Mouse (Mus musculus): ENCODE data around the gene Maml1. TPM values are rescaled to one million over a fixed set of nuclear protein-coding genes. Genes with fewer than 3 reads are reported as not detected.
A peak's percentile ranks its signal among the peaks of the same experiment; 100 is the strongest.

Maml1 gene
- total RNA-seq, 2 experiments from 2014 or later = 7.2 to 15.2 TPM

DNA sequence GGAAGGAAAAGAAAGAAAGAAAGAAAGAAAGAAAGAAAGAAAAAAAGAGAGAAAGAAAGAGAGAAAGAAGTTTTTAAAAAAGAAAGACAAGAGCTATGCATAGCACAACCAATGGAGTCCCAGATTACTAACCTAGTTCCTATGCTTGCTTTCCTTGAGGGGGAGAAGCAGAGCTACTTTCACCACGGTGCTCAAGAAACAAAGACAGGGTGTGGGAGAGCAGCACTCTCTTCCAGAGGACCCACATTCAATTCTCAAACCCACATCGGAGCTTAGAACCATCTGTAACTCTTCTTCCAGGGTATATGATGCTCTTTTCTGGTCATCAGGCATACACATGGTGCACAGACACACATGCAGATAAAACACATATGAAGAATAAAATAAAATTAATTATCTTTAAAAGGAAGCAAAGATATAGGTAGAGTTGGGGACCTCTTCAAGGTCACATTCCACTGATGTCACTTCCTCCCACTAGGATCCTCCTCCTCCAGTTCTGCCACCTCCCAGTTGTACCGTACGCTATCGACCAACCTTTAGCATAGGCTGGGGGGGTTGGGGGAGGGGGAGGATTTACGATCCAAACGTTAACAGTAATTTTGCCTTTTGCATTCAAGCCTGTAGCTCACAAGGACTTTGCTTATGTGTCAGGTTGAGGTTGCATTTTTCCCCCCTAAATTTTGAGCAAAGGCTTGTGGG lies 43.5 kb downstream of the Maml1 start:
- ATAC-seq (replicated peaks; ENCODE audit: low FRiP score, poor library complexity, severe bottlenecking) = no peak

DNA sequence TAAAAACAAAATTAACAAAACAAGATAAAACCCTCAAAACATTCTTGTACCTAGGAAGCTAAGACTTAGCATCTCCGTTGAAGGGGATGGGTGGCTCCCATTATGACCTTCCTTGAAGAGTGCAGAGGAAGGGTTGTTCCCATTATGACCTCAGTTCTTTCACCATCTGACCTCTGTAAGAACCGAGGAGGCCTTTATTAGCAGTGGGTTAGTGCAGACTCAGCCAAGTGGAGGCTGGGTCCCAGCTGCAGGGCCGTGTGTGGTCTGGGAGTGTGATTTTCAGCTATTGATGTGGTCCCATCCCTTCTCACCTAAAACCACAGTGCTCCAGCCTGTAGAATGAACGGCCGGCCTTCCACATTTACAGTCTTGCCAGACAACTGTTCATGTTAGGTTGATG lies 46.8 kb downstream of the Maml1 start:
- ATAC-seq (replicated peaks; ENCODE audit: low FRiP score, poor library complexity, severe bottlenecking) = no peak

DNA sequence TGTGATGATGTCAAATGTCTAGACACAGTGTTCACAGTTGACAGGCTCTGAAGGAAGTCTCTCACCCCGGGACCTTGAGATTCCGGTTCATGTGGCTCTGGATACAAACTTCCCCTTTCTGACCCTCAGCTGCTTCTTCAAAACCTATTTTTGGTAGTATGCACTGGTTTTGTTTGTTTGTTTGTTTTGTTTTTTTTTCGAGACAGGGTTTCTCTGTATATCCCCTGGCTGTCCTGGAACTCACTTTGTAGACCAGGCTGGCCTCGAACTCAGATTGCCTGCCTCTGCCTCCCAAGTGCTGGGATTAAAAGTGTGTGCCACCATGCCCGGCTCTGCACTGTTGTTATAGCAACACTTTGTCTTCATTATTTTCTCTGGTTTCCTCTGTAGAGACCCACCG lies 48.2 kb downstream of the Maml1 start:
- no peak for ATAC-seq (replicated peaks; ENCODE audit: low FRiP score, poor library complexity, severe bottlenecking)

DNA sequence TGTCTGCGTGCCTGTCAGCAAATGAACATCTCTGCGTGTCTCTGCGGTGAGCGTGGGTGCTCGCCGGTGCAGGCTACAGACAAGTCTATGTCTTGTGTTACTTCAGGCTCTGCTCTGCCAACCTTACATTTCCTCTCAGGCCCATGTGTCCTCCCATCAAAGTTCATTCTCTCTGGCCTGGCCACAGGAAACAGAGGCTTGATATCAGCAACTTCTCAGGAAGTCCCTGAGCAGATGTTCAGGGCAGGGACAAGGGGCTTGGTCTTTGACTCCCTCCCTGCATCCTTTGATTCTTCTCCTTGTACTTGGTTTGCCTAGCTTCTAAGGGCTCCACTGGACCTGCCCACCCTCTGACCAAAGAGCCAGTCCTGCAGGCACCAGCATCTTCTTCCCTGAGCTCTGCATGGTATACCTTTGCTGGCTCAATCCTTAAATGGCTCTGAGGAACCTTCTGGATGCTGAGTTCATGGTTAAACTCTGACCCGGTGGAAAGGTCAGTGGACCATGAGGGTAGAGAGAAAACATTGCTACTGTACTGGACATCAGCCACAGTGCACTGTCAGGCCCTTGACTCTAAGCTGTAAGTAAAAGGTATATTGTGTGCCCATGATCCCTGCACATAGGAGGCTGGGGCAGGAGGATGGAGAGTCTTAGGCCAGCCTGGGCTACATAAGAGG lies 51.7 kb downstream of the Maml1 start:
- no peak for ATAC-seq (replicated peaks; ENCODE audit: low FRiP score, poor library complexity, severe bottlenecking)

DNA sequence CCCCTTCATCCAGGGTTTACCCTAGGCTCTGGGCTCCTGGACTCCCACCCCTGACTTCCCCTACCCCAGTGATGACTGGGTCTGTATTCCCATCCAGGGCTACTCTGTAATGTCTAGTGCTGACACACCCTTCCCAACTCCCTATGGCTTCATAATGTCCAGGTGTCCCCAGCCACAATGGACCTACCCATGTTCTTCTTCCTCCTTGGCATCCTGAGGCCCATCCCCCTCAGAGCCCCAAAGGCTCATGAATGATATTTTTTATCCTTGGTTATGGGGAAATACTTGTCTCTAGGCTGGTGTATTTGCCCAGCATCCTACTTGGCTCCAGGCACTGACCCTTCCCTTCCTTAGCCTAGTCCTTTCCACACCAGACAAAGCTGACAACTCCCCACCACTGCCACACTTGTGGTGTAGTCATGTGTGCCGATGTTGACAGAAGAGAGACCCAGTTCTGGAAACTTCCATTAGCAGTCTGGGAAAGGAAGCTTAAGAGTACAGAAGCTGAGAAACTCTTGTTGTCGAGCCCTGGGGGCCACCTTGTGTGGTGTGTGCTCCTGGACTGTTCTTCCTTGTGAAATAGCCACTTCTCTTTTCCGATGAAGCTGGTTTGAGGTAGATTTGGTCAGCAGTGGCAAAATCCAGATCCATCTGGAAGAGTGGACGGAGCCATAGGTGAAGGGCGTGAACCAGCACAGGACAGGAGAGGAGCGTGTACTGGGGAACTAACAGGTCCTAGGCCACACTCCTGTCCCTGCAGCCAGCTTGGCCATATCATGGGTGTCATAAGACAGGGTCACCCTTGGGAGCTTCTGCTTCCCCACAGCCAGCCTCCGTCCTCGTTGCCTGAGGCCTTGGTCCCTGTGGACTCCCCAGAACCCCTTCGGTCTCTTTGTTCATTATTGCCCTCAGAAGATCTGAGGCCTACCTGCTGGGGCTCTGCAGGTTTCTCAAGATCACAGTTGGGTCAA lies 53.0 kb downstream of the Maml1 start:
- ATAC-seq (replicated peaks; ENCODE audit: low FRiP score, poor library complexity, severe bottlenecking) = no peak

DNA sequence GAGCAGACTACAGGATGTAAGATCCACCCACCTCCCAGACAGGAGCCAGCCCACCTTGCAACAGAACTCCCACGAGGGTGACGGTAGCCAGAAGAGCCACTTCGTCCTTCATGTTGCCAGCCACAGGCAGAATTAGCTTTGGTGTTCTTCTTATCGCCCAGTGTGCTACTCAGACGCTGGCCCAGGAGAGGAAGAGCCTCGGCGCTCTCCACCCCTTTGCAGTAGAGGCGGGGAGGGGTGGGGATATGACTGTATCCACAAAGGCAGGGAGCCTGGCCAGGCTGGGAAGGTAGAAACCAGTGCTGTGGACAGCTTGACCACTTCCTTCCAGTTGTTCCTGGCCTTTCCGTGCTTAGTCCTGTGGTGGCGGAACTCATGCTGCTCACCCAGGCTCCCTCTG lies 53.8 kb downstream of the Maml1 start, which contains the start of gene Ltc4s:
Gene Ltc4s, minus strand, starts transcription at position 293 of the 400 bp plus-strand sequence.
- 0 out of 2 replicates have a peak, but pooled peaks have one; percentile 24 for ATAC-seq (replicated peaks; ENCODE audit: low FRiP score, poor library complexity, severe bottlenecking)

DNA sequence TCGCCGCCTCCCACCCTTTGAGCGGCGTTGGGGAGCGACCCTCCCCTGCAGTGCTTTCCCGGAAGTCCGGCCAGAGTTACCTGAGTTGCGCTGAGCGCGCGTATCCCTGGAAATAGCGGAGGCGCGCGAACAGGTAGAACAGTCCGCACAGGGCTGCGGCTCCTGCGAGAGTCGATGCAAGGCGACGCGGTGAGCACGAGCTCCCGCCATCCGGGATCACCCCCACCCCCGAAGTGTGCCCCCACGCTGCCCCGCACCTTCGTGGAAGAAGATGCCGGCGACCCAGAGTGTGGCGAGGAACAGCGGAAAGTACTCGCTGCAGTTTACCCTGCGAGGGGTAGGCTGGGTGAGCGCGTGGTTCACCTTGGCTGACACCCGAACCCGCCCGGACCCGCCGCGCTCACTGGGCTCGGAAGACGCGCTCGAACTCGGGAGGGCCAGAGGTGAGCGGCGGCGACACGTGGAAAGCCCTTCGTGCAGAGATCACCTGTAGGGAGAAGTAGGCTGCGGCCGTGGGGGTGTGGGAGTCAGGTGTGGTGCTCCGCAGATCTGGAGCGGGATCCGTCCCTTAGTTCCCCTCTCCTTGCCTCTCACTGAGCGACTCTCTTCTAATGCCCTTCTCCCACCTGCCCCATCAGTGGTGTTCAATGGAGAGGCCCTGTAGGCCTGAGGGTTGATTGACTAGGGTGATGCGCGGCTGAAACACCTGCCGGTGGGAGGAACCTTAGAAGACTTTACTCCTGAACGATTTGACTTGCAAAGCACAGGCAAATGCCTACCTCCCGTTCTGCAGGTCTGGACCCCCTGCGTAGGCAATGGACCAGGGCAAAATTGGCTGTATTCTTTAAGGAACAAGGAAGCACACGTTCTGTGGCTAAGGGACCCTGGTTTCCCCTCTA lies 54.9 kb downstream of the Maml1 start:
- peak; percentile 24 for ATAC-seq (replicated peaks; ENCODE audit: low FRiP score, poor library complexity, severe bottlenecking)

DNA sequence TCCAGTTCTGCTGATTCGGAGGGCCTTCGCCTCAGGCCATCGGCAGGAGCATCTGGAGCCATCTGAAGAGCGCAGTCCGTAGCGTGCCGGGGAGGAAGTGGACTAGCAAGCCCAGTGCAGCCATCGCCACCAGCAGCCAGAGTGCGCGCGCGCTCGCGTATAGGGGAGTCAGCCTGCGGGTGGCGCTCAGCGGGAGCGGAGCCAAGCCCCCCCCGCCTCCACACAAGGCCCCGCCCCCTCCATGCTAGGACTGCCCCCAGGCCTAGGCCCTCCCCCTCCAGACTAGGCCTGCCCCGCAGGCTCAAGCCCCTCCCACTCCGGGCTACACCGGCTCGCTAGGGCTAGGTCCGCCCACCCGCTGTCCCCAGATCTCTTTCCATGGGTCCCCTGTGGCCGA lies 55.6 kb downstream of the Maml1 start:
- ATAC-seq (replicated peaks; ENCODE audit: low FRiP score, poor library complexity, severe bottlenecking) = peak; percentile 84

DNA sequence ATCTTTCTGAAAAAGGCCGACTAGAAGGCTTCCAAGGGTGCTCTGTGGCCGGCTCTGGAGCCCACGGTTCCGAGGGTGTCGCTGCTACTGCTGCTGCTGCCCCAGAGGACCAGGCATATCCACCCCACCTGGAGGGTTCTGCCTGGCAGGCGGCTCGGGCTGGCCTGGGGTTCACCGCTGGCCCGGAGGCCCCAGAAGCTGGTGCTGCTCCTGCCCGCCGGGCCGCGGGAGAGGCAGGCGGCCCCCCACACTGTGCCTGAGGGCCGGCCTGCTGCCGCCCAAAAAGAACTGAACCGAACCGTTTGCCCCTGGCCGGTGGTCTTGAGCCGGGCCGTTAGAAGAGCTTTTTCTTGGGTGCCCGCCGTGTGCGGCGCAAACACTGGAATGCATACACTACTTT lies 57.5 kb downstream of the Maml1 start:
- ATAC-seq (replicated peaks; ENCODE audit: low FRiP score, poor library complexity, severe bottlenecking) = no peak

DNA sequence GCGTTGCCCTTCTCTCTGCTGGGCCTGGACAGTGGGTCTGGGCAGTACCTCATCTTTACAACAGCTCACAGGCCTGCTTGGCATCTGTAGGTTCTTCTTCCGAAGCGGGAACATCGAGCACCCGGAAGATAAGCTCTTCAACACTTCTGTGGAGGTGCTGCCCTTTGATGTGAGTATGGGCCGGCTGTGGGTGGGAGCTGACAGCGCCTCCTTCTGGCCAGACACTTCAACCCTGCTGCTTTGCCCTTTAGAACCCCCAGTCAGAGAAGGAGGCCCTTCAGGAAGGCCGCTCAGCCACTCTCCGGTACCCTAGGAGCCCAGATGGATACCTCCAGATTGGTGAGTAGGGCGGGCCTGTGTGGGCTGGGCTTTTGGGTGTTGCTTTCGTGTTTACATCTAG lies 58.1 kb downstream of the Maml1 start:
- no peak for ATAC-seq (replicated peaks; ENCODE audit: low FRiP score, poor library complexity, severe bottlenecking)

DNA sequence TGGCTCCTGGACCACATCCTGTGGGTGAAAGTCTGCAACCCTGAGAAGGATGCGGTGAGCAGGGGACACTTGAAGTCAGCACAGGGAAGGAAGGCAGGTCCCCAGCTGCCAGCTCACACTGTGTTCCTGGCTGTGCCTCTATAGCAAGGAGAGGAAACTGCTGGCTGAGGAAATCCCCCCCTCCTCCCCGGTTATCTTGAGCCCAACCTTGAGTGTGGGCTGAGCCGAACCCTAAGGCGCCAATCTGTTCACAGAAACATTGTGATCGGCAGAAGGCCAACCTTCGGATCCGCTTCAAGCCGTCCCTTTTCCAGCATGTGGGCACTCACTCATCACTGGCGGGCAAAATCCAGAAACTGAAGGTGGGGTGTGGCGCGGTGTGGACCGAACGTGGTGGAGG lies 59.1 kb downstream of the Maml1 start:
- no peak for ATAC-seq (replicated peaks; ENCODE audit: low FRiP score, poor library complexity, severe bottlenecking)

DNA sequence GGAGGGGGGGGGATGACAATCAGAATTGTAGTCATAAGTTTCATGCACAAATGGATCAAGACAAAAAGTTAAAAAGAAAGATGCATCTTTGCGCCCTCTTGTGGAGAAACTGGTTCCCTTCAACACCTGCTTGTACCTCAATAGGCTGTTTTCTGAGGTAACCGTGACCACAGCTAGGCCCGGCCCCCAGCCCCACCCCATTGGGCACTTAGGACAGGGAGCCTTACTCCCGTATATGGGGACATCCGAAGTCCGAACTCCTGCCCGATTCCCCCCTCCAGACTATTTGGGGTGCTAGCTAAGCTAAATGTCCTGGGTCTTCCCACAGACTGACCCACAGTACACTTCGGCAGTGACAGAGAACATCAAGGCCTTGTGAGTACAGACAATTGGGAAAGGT lies 60.7 kb downstream of the Maml1 start:
- peak; percentile 43 for ATAC-seq (replicated peaks; ENCODE audit: low FRiP score, poor library complexity, severe bottlenecking)

DNA sequence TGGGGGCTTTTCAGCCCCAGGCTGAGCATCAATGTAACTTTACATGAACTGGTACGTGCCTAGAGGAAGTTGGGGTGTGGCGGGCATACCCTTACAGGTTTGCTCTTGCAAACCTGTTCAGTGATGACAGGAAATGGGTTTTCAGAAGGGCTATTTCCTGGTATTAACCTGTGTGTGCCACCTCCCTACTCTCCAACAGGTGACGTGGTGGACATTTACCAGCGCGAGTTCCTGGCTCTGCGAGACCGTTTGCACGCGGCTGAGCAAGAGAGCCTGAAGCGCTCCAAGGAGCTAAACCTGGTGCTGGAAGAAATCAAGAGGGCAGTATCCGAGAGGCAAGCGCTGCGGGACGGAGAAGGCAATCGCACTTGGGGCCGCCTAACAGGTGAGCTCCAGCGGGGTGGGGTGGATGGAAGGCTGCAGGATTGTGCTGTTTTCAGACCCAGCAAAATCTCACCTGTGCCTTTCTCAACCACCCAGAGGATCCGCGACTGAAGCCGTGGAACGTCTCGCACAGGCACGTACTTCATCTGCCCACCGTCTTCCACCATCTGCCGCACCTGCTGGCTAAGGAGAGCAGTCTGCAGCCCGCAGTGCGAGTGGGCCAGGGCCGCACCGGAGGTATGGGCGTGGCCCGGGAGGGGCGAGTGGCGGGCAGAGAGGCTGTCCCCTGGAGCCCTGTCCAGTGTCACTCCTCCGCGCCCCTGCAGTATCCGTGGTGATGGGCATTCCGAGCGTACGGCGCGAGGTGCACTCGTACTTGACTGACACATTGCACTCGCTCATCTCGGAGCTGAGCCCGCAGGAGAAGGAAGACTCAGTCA lies 61.4 kb downstream of the Maml1 start:
- ATAC-seq (replicated peaks; ENCODE audit: low FRiP score, poor library complexity, severe bottlenecking) = no peak

DNA sequence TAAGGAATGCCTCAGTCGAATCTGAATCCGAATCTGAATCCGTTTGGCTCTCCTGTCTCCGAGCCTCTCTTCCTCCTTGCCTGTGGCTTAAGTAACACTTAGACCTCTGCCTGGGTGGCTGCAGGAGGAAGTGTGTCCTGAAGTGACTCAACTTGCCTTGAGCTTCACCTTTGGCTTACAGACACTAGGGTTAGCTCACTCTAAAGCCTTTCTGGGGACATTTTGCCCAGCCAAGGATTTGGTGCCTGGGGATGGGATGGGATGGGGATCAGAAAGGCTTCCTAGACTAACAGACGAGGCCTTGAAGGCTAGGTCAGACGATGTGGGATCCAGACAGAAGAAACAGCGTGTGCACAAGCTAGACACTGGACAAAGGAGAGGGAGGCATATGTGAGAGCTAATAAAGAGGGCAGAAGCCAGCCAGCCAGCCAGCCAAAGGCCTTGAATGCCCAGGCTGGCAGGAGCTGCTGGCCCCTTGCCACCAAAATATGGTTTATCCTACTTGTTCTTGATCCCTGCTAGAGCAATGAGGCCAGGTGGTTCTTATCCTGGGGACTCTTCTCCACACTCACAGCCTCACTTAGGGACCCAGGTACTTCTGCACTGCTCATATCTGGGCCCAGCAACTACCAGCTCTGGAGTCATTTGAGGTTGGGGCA lies 62.7 kb downstream of the Maml1 start:
- ATAC-seq (replicated peaks; ENCODE audit: low FRiP score, poor library complexity, severe bottlenecking) = no peak

DNA sequence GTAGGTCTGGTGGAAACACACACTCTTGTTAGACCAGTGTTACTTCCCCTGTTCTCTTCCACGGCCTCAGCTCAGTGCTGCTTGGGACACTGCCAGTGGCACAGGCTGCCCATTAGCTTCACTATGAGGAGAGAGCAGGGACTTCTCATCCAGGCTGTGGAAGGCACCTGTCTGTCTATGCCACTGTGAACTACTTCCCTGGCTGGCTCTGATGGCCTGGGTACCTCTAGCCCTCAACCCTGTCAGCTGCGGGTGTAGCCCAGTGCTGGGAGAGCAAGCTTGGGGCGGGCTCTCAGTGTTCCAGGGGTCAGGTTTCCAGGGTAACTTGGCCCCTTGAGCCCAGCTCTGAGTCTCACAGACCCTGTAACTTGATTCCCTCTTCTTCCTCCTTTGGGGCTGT lies 63.3 kb downstream of the Maml1 start:
- no peak for ATAC-seq (replicated peaks; ENCODE audit: low FRiP score, poor library complexity, severe bottlenecking)

DNA sequence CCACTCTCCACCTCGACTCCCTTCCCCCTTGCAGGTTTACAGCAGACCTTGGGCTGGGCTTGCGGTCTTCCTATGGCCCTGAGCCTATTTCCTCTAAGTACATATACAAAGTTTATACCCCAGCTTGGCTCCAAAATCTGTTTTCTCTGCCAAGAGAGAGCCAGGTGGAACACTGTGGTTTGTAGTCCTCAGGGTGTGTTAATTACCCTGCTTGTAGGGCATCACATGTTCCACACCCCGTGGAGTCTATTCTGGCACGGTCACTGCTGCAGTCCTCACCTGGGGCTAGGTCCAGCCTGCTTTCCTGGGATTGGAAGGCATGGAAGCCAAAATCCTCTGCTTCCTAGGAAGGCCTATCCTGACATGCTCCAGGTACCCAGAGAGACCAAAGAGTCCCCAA lies 64.4 kb downstream of the Maml1 start:
- no peak for ATAC-seq (replicated peaks; ENCODE audit: low FRiP score, poor library complexity, severe bottlenecking)

DNA sequence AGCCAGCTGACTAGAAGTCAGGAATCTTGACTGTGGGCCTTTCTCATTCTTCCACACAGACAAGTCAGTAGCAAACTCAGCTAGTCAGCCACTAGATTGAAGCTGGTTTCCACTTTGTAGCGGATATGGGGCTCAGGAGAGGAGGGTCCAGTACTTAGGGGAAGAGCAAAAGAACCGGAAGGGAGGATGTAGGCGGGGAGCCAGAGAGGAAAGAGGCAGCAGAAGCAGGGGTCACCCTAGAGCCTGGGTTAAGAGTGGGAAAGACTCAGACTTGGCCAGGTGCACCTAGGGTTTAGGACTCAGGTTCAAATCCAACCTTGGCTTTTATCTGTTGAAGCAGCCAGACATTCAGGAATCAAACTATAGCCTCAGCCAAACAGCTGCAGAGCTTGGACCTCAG lies 64.9 kb downstream of the Maml1 start:
- ATAC-seq (replicated peaks; ENCODE audit: low FRiP score, poor library complexity, severe bottlenecking) = no peak

DNA sequence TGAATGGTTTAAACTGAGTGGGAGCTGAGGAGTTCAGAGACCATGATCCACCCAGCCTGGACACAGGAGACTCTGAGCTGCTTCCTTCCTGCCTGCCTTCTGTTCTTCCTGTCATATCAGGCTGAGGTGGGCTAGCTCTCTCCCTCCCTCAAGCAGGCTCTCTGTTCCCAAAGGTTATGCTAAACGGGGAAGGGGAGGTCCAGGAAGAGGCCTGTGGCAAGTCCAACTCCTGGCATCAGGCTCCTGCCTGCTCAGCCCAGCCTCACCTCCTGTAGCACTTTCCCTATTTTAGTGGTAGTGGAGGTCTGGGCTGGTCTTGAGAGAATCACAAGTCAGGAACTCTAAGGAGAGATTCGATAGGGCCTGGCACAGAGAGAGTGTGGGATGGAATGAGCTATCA lies 65.7 kb downstream of the Maml1 start:
- no peak for ATAC-seq (replicated peaks; ENCODE audit: low FRiP score, poor library complexity, severe bottlenecking)
